Mouse (Mus musculus) lung, postnatal 0 days (tissue): ENCODE measurements around the gene Abcc8.

Source experiments
- CTCF ChIP-seq: IDR thresholded peaks from 2 replicates; pipeline ENCODE4 v1.5.1; 2016; ENCODE audit warnings: antibody characterized with exemption, mild to moderate bottlenecking
- EP300 ChIP-seq: IDR thresholded peaks from 2 replicates; pipeline ENCODE4 v1.6.1; 2016; ENCODE audit warnings: antibody characterized with exemption, mild to moderate bottlenecking, control low read depth

DNA sequence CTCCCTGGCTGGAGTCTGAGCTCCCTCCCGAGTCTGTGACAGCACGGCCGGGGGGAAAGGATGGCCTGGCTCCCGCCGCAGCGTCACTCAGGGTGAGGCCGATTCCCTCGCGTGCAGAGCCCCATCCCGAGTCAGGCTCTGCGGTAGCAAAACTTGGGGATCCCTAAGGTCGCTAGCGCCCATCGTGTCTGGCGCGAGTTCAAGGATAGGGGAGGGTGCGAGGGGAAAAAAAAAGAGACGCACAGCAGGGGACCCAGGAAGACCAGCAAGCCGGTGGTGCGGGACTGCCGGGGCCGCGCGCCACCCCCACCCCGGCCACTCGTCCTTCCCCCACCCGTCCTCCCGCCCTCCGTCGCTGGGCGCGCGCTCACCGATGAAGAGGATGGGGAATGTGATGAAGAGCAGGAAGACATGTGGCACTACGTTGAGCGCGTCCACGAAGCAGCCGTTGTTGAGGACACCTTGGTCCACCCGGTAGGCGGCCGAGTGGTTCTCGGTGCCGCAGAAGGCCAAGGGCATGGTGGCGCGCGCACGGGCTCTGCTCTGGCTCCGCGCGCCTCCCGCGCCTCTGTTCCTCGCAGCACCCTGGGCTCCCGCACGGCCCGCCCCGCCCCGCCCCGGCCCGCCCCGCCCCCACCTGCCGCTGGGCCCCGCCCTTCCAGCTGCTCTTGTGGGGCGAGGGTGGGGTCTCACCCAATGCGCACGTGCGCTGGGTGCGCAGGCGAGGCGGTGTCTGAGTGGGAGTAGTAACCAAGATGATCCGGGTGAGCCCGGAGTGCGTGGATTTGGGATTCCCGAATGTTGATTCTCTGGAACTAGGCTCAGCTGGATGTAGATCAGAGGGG is at the start of gene Abcc8:
- TF ChIP-seq CTCF (no peak), EP300 (no peak)
